Mouse (Mus musculus): ENCODE results near the gene Slit3. TPM values are rescaled to one million over a fixed set of nuclear protein-coding genes. Genes with fewer than 3 reads are reported as not detected.

Slit3 gene
- total and polyA plus RNA-seq, 3 experiments = not detected

GRCm38 (mm10) chr11:35487966-35488365 lies 366.9 kb downstream of the Slit3 start:
- Histone ChIP-seq H3K27me3 (ENCODE audit: control insufficient read depth in 1 of 2, insufficient read depth in 2 of 2, low read length in 2 of 2) (no peaks in the 10 kb centered on the region), H3K4me1 (ENCODE audit: control insufficient read depth in 1 of 2, insufficient read depth in 2 of 2, low read length in 2 of 2) (no peaks in the 10 kb centered on the region), H3K36me3 (ENCODE audit: control insufficient read depth in 1 of 2, insufficient read depth in 2 of 2, low read length in 2 of 2) (no peaks in the 10 kb centered on the region), H3K9me3 (replicated peaks; ENCODE audit: insufficient read depth, low read length) (no peaks in the 10 kb centered on the region), H3K27ac (ENCODE audit: control insufficient read depth, low read depth, low read length) (no peak overlapping the region), H3K79me2 (ENCODE audit: control insufficient read depth, insufficient read depth, low read length, poor library complexity) (no peaks in the 10 kb centered on the region), H3K9ac (ENCODE audit: control insufficient read depth, low read depth, low read length, poor library complexity, severe bottlenecking) (no peak overlapping the region), H3K4me3 (ENCODE audit: control insufficient read depth in 1 of 2, insufficient read depth in 1 of 2, low read depth in 2 of 2, low read length in 2 of 2) (no peak overlapping the region)
- DNase-seq (ENCODE audit: low read depth, low spot score) = no peak
- TF ChIP-seq POLR2A (IDR thresholded peaks at IDR 0.05; ENCODE audit: control insufficient read depth in 1 of 2, insufficient read depth in 1 of 2, low read depth in 1 of 2, low read length in 2 of 2, poor library complexity in 1 of 2) = no peak

DNA sequence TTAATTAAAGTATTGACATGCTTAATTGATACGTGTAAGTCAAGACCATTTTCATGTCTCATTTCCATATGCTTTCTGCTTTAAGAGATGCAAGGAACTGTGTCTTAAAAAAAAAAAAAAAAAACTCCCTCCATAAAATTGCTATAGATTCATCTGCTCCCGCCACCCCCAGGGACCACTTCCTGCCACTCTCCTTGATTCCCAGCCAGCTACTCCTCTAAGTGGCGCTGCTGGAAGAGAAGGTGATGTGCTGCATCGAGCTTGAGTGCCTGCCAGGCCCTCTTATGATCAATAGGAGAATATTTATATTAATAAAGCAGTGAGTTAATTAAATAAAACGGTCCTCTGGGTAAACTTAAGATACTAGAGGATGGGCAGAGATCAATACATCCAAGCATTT lies 370.7 kb downstream of the Slit3 start:
- no peak for DNase-seq (ENCODE audit: low read depth, low spot score)
- Histone ChIP-seq H3K9ac (ENCODE audit: control insufficient read depth, low read depth, low read length, poor library complexity, severe bottlenecking) (no peak overlapping the region), H3K36me3 (ENCODE audit: control insufficient read depth in 1 of 2, insufficient read depth in 2 of 2, low read length in 2 of 2) (no peaks in the 10 kb centered on the region), H3K4me1 (ENCODE audit: control insufficient read depth in 1 of 2, insufficient read depth in 2 of 2, low read length in 2 of 2) (no peaks in the 10 kb centered on the region), H3K4me3 (ENCODE audit: control insufficient read depth in 1 of 2, insufficient read depth in 1 of 2, low read depth in 2 of 2, low read length in 2 of 2) (no peak overlapping the region), H3K9me3 (replicated peaks; ENCODE audit: insufficient read depth, low read length) (no peaks in the 10 kb centered on the region), H3K79me2 (ENCODE audit: control insufficient read depth, insufficient read depth, low read length, poor library complexity) (no peaks in the 10 kb centered on the region), H3K27me3 (ENCODE audit: control insufficient read depth in 1 of 2, insufficient read depth in 2 of 2, low read length in 2 of 2) (no peaks in the 10 kb centered on the region), H3K27ac (ENCODE audit: control insufficient read depth, low read depth, low read length) (no peak overlapping the region)
- TF ChIP-seq SMC3 (IDR thresholded peaks at IDR 0.05; ENCODE audit: low read depth, low read length) = no peak
- no peak for TF ChIP-seq RCOR1 (IDR thresholded peaks at IDR 0.05; ENCODE audit: low read depth, low read length)
- no peak for TF ChIP-seq TCF12 (IDR thresholded peaks at IDR 0.05; ENCODE audit: low read depth, low read length)

- no peaks in the 10 kb centered on the region for H3K9me3 ChIP-seq (replicated peaks; ENCODE audit: insufficient read depth, low read length)
- H3K79me2 ChIP-seq (ENCODE audit: control insufficient read depth, insufficient read depth, low read length, poor library complexity) = no peaks in the 10 kb centered on the region
- H3K4me1 ChIP-seq (ENCODE audit: control insufficient read depth in 1 of 2, insufficient read depth in 2 of 2, low read length in 2 of 2) = no peaks in the 10 kb centered on the region
- H3K4me3 ChIP-seq (ENCODE audit: control insufficient read depth in 1 of 2, insufficient read depth in 1 of 2, low read depth in 2 of 2, low read length in 2 of 2) = no peak overlapping the region
- H3K27ac ChIP-seq (ENCODE audit: control insufficient read depth, low read depth, low read length) = no peak overlapping the region
- H3K27me3 ChIP-seq (ENCODE audit: control insufficient read depth in 1 of 2, insufficient read depth in 2 of 2, low read length in 2 of 2) = no peaks in the 10 kb centered on the region
- no peak for DNase-seq (ENCODE audit: low read depth, low spot score)
- TF ChIP-seq JUND (IDR thresholded peaks at IDR 0.05; ENCODE audit: low read depth, low read length) (no peak), MEF2A (IDR thresholded peaks at IDR 0.05; ENCODE audit: extremely low read depth, insufficient replicate concordance, low read depth, low read length, poor library complexity, severe bottlenecking) (no peak), ELF1 (IDR thresholded peaks at IDR 0.05; ENCODE audit: low read depth, low read length) (no peak), MAZ (IDR thresholded peaks at IDR 0.05; ENCODE audit: low read depth, low read length) (no peak), MAX (IDR thresholded peaks at IDR 0.05; ENCODE audit: low read length) (no peak), SMC3 (IDR thresholded peaks at IDR 0.05; ENCODE audit: low read depth, low read length) (no peak), TCF12 (IDR thresholded peaks at IDR 0.05; ENCODE audit: low read depth, low read length) (no peak), ZC3H11A (IDR thresholded peaks at IDR 0.05; ENCODE audit: low read depth, low read length) (no peak), EP300 (IDR thresholded peaks at IDR 0.05; ENCODE audit: low read depth in 1 of 2, low read length in 2 of 2) (no peak), GATA1 (IDR thresholded peaks at IDR 0.05; ENCODE audit: low read depth, low read length) (no peak), ETS1 (IDR thresholded peaks at IDR 0.05; ENCODE audit: low read depth, low read length) (no peak), RAD21 (IDR thresholded peaks at IDR 0.05; ENCODE audit: low read depth, low read length) (no peak), CTCF (IDR thresholded peaks at IDR 0.05 in 2 of 3, conservative IDR thresholded peaks at IDR 0.05 in 1 of 3; ENCODE audit: control insufficient read depth in 1 of 3, insufficient read depth in 1 of 3, low read depth in 2 of 3, low read length in 3 of 3, poor library complexity in 1 of 3, severe bottlenecking in 1 of 3) (no peak), NRF1 (IDR thresholded peaks at IDR 0.05; ENCODE audit: insufficient read depth, low read depth, low read length, poor library complexity, severe bottlenecking) (no peak), E2F4 (IDR thresholded peaks at IDR 0.05; ENCODE audit: borderline replicate concordance, low read depth, low read length) (no peak), USF2 (IDR thresholded peaks at IDR 0.05; ENCODE audit: borderline replicate concordance in 1 of 2, insufficient read depth in 1 of 2, low read depth in 1 of 2, low read length in 2 of 2) (no peak), USF1 (IDR thresholded peaks at IDR 0.05; ENCODE audit: low read depth, low read length) (no peak), SIN3A (IDR thresholded peaks at IDR 0.05; ENCODE audit: low read length) (no peak)
- no peak overlapping the region for H3K9ac ChIP-seq (ENCODE audit: control insufficient read depth, low read depth, low read length, poor library complexity, severe bottlenecking)
- H3K36me3 ChIP-seq (ENCODE audit: control insufficient read depth in 1 of 2, insufficient read depth in 2 of 2, low read length in 2 of 2) = no peaks in the 10 kb centered on the region
Observed at GRCm38 (mm10) chr11:35496874-35497273, 375.9 kb downstream of the Slit3 start.

All from MEL (cell line).